Mouse (Mus musculus): ENCODE data around the gene Strap.

Gene Strap

DNA sequence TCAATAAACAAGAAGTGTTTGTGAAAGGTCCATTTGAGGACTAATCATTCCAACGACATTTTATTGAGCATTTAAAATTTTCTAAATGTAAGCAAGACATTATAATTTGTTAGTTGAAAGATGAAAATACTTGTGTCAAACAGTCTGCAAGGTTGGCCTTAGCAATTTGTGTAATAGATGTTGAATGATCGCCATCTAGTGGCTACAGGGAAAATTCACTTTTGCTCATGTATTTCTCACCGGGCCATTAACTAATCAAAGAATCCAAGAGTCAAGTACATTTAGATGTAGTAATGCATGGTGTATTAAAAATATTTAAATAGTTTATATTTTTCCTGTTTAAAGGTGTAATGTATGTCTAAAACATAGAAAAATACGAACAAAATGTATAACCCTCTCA, 11.0 kb upstream of the Strap start:
- peak; percentile 55 to 69 for DNase-seq

DNA sequence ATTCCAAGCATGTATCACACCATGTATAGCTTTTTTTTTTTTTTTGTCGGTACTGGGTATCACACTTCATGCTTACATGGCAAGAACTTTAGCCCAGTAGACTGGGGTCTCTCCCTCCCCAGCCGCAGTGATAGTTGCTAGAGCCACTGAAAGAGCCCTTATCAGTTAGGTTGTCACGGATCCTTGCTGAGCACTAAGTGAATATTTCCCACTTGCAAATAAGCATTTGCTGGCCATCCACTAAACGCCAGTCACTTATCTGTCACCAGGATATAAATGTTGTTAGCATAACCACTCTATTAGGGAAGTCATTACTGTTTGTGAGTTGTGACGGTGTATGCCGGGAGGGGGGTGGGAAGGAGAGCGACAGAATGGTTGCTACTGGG, 425 bp upstream of the Strap start:
- peak in 1 of 2 experiments; percentile 27 for DNase-seq

DNA sequence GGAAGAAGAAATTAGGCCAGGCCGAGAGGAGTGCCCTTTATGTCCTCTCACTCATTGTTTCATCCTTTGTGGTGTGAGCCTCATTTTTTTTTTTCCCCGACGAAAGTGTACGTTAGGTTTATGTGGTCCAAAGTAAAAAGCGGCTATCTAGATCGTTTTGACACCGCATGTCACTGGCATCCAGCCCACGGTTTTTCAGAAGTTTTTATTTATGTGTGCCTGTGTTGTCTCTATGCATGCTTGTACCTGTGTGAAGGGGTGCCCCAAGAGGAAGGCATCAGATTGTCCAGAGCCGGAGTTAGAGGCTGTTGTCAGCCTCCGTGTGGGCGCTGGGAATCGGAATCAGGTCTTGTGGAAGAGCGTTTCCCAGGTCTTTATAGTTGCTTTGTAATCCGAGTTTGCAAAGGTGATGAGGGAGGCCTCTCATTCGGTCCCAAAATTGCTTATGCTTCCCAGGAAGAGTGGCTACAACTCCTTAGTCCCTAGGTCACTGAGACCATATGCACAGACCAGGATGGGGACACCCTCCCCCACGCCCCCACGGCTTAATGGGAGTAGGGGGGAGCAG, 877 bp downstream of the Strap start:
- peak; percentile 43 to 56 for DNase-seq

DNA sequence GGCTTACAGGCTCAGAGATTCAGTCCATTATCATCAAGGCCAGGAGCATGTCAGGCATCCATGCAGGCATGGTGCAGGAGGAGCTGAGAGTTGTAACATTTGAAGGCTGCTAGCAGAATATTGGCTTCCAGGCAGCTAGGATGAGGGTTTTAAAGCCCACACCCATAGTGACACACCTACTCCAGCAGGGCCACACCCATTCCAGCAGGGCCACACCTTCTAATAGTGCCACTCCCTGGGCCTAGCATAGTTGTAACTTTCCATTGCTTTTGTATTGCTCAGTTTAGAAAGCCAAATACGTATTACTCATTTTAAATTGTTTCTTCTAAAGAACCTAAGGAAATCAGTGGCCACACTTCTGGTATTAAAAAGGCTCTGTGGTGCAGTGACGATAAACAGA, 6.1 kb downstream of the Strap start:
- DNase-seq: no peak

DNA sequence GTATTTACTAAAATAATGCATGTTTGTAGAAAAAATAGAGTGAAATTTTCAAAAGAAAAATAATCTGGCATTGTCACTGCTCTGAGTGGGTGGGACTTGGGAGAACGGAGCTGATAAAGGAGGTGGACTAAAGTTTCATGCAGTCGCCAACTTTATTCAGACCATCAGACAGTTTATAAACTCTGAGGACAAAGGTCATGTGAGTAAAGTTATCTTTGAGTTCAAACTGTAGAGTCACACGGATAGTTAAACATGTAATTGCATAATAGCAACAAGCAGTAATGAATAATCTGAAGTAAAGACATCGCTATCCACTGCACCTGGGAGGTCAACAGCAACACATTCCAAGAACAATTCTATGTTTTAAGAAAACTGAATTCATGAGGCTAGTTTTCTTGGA, 9.8 kb downstream of the Strap start:
- DNase-seq: no peak

DNA sequence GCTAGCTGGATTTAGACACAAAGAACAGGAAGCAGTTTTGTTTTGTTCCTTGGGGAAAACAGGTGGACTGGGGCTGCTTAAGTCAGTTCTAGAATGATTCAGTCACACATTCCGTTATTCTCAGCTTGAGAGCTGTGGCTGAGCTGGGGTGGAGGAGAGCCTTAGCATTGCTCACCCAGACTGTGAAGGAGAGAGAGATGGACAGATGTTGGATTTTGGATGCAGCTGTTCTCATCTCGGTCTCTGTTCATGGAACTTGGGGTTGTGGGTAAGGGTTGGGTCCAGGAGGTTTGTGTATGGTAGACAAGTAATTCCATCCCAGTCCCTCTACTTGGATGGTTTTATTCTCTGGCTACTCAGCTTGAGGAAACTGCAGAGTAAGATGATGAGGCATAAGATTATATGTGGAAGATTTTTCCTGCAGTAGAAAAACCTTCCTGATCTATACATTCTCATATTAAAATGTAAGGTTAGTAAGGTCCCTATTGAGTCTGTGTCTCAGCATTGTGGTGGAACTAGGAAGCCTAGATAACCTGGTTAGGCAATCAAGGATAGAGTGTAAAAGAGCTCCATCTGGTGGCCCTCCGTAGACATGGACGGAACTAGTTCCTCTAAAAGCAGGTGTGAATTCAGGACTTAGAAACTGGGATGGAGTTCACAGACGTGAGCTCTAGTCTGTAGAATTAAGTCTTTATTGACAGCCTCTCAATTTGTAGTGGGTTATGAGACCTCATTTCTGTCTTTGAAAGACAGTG, 12.5 kb downstream of the Strap start:
- peak; percentile 49 to 55 for DNase-seq

DNA sequence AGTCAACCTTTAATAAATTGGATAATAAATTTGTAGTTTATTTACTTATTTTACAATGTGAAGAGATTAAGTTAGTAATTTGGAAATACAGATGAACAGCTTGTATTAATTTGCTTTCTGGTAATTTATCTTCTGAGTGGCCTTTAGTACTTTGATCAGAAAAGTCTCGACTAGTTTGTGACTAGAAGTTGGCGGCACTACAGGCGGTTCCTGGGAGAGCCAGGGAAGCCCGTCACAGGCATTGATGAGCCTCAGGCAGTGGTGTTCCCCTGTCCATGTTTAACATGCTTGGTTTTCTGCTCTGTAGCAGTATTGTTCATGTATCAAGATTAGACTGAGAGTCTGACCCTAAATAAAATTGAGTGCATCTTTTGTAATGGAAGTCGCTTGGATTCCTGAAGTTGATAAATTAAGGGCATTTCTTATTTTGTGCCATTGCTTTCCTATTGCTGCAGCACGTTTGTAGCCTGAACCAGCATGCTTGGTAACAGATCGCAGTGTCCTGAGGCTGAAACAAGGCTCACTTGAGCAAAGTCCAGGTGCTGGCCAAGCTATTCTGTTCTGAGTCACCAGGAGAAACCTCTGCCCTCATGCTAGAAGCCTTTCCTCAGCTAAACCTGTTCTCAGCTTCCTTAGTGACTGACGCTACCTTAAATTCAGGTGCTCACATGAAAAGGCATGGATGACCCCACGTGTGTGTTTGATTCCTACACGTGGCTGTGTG, 16.8 kb downstream of the Strap start:
- no peak for DNase-seq

DNA sequence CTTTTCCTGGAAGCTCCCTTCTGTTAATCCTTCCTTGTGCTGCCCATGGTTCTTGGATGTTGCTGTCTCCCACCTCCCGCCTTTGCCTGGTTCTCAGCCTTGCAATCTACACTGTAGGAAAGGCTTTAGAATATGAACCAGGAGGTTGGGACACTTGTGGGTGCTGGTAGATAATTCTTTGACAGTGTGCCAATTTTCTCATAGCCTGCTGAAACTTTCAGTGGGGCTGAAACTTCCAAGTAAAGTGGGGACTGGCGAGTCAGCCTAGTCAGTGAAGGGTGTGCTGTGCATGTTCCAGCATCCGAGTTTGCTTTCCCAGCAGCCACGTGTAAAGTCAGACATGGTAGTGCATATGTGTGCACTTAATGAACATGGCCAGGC, 17.4 kb downstream of the Strap start:
- DNase-seq: no peak

DNA sequence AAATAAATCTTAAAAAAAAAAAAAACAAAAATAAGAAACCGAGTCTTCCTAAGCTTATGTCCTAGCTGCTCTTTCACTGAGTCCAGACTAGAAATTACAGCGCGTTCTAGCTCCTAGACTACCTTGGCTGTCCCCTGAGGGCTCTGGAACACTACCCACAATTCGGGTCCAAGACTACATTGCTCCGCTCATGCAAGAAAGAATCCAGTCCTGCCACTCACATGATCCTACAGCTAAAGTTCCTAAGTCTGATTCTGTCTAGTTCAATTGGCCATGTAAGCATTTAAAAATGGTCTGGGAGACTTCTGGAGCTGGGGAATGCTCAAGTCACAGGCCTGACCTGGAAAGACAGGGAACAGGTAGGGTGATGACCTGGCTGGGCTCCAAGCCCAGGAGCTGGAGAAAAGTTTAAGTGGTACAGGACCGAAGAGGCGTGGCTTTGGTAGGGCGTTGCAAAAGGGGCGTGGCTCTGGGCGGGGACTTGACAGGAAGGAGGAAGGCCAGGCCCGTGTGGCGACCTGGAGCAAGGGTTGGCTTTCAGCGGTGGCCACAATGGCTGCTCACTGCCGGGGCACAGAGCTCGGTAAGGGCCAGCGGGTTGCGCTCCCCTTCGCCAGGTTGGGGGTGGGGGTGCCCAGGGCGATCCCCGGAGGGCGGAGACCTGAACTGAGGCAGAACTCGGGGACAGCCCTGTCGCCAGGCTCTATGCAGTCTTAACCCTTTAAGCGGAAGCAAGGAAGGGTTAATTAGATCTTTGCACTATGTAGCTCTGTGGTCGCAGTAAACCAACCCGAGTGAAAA, 19.4 kb downstream of the Strap start, which contains the start of gene Dera:
Gene Dera, plus strand, starts transcription at position 491 of the 801 bp plus-strand sequence.
- DNase-seq: peak; percentile 72 to 83

DNA sequence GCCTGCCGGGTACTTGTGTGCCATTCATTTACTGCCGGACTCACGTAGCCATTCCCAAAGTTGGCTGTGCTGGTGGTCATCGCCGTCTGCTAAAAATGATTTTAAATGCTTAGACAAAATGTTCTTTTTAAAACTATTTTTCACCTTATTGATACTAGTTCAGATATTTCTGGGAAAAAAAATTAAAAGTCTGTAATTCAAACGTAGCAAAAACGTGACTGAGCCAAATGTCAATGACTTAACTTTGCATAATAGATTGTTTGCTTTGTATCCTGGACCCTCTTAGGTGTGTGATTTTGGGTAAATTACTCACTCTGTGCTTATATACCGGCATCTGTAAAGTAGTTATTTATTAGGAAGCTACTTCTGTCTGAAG, 20.0 kb downstream of the Strap start:
- no peak for DNase-seq

DNA sequence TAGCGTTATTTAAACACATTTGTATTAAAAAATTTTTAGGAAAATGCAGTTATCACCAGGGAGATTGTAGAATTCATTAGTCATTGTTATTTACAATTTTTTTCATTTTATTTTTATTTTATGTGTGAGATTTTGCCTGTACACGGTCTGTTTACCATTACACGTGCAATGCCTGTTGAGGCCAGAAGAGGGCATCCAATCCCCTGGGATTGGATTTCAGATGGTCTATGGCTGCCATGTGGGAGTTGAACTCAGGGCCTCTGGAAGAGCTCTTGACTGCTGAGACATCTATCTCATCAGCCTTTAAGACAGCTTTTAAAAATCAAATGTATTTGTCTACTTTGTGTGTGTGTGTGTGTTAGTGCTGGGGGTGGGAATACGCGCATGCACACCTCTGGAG, 21.4 kb downstream of the Strap start:
- DNase-seq: peak; percentile 22 to 31

DNA sequence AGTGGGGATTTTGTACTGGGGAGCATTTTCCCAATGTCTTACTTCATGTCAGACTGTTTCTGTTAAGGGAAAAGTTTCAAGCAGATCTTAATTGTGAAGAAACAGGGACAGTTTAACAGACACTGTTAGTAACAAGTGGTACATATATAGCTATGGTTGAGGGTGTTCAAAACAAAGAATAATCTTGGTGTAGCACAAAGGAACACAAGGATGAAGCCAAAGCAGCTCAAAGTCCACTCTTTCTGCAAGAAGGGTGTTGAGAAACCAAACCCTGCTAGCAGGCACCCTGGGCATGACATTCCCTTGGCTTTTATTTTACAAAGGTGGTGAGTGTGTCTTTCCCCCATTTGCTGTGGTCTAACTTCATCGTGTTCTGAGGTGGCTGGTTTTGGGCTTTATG, 23.0 kb downstream of the Strap start:
- no peak for DNase-seq

DNA sequence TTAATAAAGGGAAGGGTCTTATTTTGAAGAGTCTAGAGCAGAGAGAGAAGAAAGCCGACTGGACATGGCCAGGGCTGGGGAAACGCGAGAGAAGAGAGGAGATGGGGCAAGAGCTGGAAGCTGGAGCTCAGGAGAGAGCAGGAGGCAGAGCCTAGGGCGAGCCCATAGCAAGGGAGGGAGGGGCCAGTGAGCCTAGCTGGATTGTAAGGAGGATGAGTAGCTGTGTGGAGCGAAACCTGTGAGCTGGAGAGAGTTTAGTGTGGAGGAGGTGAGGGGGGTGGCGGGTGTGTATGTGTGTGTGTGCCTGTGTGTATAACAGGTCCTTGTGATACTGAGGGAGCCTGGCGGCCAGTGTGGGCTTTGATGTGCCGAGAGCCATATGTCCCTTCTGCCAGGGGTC, 24.8 kb downstream of the Strap start:
- DNase-seq: no peak

DNA sequence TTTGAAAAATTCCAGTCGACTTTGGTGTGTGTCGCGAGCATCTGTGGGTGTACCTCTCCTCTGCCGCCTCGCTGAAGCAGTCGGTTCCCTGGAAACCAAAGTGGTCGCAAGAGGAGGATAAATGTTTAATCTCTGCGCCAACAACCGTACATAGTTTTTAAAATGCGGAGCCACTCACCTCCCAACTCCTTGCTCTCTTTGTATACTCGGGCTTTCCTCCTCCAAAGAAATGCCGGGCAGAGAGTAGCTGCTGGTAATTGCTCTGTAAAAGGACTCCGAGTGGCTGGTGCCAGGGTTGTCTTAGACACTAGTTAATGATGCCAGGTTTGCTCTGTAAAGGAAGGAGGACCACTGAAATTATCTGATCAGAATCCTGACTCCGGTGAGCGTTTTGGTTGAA, 26.1 kb downstream of the Strap start:
- no peak for DNase-seq

DNA sequence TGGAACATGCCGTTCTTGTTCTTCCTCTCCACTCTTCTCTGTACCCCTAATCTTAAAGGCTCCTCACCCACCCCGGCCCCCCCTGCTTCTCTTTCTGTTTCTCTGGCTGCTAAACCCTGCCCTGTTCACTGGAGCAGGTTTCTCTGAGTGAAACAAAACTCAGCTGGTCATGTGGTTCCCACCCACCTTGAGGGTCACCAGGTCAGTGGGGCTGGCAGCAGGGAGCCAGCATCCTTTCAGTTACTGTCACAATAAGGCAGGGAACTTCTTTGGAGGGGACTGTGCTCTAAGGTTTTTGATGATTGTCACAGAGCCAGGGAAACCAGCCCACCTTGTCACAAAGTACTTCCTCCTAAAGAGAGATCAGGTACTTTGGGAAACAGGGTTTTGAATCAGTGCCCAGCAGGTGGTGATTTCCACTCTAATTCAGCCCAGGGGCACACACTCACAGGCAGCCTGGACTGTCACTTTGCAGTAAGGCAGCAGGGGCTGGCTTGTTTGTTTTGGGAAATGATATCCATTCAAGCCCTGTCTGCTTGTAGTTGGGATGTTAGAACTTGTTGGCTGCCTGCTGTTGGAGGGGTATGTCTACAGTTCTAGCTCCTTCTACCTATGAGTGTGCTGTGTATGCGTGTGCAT, 29.8 kb downstream of the Strap start:
- DNase-seq: no peak

DNA sequence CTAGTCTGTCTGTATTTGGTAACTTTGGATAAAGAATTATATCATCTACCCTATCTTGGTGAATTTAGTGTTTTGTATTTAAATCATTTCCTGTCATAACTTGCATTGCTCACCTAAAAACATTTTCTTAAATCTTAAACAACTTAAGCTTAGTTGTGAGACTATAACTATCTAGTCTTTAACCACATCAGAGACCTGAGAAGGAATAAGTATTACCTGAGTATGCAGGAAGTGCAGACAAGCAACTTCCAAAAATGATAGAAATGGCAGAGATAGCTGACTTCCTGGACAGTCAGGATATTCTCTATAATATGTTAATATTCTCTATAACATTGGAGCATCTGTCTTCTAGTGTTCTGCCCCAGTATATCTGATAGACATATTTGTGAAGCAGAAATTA, 31.3 kb downstream of the Strap start:
- no peak for DNase-seq

DNA sequence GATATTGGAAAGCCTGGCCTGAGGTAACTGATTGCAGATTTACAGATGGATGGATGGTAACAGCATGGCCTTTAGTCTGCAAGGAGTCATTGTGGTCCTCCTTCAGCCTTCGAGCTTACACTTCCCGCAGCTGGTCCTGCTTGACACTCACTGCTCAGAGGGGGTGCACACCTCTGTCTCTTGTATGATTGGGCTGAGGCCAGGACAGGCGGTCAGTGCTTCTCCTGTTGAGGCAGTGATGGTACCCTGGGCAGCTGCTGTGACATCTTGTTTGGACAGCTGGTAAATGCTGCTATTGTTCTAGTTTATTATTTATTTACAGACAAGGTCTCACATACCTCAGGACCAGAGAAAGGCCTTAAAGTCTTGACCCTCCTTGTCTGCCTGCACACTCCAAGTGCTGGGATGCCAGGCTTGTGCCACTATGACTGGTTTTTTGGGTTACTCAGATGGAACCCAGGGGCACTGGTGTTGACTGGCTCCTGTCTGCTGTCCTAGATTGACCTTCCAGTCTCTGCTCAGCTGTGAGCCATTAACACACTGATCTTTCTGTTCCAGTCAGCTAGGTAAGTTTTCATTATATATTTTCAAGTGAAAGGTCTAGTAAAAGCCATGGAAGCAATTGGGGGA, 36.9 kb downstream of the Strap start:
- no peak for DNase-seq

DNA sequence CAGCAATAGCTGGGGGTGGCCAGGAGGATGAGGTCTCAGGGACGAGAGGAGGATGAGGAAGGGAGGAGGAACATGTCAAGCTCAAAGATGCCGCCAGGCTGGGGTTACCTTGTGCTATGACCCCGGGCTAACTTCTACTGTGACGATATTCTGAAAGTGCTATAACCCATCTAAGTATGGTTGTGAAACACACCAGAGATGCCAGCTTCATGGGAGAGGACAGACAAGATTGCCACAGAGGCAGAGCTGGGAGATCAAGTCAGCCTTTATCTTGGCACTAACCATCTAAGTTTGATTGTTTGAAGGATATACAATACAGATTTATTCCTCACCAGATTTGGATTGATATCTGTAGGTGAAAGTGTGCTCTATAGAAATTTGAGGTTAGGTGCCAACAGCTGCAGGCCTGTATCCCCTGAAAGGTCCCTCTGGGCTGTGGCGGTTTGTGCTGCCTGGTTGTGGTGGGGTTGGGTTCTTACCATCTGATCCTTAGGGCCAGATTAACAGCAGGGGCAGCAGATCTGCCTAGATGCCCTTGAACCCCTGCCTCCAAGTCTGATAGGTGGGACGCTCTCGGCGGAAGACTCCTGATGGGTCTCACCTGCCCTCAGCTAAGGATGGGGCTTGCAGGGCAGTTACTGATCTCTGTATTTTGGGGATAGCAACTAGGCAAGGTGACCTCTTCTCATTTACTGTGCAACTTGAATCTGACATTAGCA, 38.2 kb downstream of the Strap start:
- no peak for DNase-seq

DNA sequence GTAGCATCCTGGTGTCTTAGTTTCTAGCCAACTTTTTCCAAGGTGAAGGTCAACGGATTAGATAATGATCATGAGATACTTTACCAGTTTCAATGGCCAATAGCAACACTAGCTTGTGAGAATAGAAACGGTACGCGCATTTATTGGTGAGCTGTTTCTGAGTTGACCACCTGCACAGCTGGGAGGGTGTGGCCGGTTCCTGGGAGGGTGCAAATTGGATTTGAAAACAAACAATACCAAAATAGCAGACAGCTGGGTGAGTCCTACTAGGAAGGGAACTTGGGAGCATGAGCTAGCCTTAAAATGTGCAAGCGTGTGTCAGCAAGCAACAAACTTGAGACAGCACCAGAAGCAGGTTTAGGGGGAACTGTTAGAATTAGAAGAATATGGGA, 38.8 kb downstream of the Strap start:
- no peak for DNase-seq

DNA sequence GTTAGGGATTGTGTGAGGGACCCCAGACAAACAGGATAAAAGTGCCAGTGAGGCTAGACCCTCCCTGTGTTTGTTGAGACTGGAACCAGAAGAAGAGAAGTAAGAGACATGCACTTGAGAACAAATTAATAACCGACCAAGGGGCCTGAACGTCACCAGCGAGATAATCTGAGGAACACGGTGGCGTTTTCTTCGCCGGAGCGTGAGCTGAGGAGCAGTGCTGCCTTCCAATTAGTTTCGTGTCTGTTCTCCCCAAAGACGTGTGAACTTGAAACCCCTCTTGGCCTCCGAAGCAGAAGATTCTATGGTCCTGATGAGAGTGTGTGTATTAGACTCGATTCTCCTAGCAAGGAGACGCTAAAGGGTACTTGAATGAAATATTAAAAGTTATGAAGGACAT, 39.3 kb downstream of the Strap start:
- no peak for DNase-seq

DNA sequence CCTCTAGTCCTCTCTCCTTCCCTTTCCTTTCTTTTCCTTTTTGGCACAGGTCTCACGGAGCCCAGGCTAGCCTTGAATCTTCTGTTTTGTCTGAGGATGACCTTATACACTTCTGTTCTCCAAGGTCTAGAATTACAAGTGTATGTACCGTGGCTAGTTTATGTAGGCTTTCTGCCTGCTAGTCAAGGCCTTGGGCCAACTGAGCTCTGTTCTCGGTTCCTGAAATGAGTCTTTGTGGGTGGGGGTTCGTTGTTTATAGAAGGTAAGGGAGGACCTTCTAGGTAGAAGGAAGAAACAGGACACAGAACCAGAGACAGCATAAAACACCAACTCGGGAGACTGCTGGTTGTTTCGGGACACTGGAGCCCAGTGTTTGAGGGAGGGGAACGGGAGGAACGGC, 40.3 kb downstream of the Strap start:
- no peak for DNase-seq

DNA sequence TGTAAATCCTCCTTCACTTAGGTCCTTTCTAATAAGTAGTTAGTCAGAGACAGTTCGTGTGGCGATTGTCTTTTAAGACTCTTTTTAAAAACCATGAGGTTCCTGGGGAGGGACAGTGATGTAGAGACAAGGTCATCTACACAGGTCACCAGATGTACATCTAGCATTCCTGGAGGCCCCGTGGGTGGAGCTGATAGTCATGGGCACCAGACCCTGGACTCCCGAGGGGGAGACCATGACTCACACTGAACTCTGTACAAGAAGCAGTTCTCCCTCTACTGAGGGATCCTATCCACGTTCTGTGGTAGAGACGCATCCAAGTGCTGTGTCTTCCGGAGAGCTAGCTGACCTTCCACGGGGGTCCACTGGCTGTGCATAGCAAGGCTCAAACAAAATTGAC, 42.1 kb downstream of the Strap start:
- DNase-seq: no peak

All from cerebellum, postnatal 14 days (tissue).